Mouse (Mus musculus) heart, postnatal 25 days (tissue): ENCODE measurements around the gene Cfap97. TPM values are rescaled to one million over a fixed set of nuclear protein-coding genes. Genes with fewer than 3 reads are reported as not detected.
A peak's percentile ranks its signal among the peaks of the same experiment; 100 is the strongest.
"Not testable (repeated sequence)": the region's sequence is repeated elsewhere in the genome, so short reads cannot be mapped to it uniquely, and the experiment has no call there.

Source experiments
- DNase-seq: peaks from one replicate; pipeline ENCODE4 v3.0.0; 2022; ENCODE audit warnings: low spot score
- intact Hi-C: fragments of 180-260 bp; cut with DNase I; formaldehyde crosslinking; loops from one replicate; pipeline ENCODE4 v1.15.1; 2025
- microRNA-seq: library from miRNA; unstranded; fragments of <30 nt; microRNA quantifications from one replicate; pipeline ENCODE4 v1.2.0, GENCODE M21; 2022
- total RNA-seq, 2 experiments: library from RNA; stranded (reverse); gene quantifications; 2 replicates each; pipeline ENCODE4 v1.2.3; 2021

Gene Cfap97
- total RNA-seq, 2 experiments from 2014 or later: 11.5 to 12.9 TPM

DNA sequence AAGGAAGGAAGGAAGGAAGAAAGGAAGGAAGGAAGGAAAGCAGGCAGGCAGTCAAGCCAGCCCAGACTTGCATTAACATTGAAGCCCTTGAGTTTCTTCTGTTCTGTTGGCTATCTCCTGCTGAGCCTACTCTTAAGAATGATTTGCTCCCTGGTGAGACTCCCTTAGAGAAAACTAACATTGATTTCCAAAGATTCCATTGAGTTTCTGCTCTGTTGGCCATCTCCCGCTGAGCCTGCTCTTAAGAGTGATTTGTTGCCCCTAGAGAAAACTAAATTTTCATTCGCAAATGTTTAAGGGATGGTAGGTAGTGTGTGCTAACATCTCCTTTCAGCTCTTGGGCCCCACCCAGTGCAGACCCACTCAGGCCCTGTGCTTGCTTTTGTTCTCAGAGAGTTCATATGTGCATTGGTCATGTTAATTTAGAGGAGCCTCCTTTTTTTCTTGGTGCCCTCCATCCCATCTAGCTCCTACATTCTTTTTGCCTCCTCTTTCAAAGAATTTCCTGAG, 62.5 kb downstream of the Cfap97 start:
- intact Hi-C loops: no loop called here
- no peak for DNase-seq

DNA sequence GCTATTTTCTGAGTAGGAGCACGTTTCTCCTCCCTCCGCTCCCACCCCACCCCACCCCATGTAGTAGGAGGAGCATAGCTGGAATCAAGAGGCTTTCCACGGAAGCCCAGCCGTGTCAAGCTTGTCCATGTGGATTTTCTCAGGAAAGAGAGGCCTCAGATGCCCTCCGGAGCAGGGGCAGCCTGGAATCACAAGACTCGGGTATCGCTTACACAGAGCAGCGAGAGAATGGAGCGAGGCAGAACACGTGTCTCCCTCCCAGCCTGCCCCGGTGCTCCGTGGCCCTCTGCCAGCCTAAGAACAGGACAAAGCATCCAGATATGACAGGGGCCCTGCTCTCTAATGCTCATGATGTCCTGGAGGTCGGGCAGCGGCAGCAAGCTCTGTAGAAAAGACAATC, 65.3 kb downstream of the Cfap97 start:
- intact Hi-C loops: no loop called here
- DNase-seq: peak; percentile 69

DNA sequence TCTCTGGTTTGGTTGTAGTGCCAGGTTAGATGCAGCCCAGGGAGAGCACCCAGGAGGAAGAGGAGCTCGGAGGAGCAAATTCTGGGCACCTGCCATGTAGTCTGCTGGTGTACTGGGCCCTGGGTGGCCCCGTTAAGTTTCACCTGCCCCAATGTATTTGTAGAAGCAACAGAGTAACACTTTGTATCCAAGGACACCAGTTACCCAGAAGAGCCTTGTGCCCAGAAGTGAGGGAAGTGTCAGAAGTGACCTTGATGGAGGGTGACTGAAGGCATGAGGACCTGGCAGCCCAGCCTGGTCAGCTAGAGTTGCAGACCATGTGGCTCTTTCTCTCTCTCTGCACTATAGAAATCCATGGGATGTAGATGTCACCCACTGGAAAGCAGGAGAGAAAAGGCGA, 69.0 kb downstream of the Cfap97 start:
- intact Hi-C loops: no loop called here
- no peak for DNase-seq

DNA sequence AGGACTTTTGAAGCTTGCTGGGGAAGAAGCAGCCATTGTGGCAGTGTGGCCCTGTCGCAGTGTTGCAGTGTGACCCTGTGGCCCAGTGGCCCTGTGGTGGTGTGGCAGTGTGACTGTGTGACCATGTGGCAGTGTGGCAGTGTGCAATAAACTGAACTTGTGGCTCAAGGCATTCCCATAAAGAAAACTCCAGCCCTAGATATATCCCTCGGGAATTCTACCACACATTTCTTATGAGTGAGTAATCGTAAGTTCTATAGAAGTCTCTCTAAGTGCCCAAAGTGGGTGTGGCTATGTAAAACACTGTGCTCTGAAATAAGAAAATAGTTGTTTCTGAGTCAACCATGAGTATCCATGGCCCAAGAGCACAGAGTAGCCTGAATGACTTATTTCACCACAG, 73.9 kb downstream of the Cfap97 start:
- no peak for DNase-seq
- intact Hi-C loops: no loop called here

DNA sequence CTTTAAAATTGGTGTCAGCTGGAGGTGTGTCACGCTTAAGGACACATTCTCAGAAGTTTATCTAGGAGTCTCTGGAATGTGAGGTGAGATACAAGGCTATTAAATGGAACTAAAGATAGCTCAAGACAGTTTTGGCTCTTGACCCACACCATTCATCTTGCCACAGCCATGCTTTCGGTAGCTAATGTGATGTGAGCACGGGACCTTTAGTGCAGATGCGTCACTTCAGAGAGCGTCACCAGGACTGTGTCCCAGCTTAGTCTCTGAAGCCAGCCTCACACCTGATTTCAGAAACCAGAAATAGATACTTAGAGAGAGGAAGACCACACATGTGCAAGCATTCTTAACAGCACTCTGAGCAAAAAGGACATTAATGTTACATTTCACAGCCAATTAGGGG, 75.1 kb downstream of the Cfap97 start:
- no peak for DNase-seq
- intact Hi-C loops: no loop called here

DNA sequence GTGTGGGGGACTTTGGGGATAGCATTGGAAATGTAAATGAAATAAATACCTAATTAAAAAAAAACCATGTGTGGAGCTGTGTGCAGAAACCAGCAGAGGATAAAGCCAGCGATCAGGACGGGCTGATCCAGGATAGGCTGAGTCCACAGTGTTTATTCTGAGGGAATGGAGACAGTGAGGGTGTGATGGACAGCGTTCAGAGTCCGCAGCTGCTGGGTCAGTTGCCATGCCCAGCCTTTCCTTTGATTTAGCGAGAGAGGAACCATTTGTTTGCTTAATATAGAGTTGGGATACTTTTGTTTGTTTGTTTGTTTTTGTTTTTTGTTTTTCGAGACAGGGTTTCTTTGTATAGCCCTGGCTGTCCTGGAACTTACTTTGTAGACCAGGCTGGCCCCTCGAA, 80.4 kb downstream of the Cfap97 start:
- intact Hi-C loops, DNase-seq: not testable (repeated sequence)

DNA sequence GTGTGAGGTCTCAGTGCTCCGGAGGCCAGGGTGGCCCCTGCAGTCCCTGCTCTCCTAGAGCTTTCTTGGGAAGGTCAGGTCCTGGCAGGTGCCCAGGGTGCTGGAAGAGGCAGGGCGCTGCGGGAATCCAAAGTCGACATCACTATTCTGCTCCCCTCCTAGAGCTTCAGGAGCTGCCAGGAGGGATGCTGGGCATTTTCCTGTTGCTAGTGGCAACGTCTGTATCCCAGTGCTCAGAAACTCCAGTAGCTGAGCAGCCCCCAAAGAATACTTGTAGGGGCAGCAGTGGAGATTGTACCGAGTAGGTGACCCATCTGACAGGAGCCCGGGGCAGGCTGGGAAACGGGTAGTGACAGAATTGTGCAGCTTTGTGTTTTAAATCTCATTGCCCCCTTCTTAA, 81.2 kb downstream of the Cfap97 start:
- intact Hi-C loops: no loop called here
- DNase-seq: no peak

DNA sequence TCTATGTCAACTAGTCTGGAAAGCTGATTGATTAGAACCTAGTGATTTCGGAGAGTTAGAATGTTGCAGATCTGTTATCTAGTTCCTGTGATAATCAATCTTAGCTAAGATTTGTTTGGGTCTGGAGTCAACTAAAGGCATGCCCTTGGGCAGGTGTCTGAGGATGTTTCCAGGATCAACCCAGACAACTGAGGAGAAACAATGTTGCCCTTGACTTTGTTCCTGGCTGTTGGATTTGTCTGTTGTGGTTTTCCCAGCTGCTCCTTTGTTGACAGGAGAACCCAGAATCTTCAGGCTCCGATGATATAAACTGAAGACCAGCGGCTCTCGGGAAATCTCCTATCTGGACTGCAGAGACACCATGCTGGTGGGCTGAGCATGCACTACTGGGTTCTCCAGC, 83.2 kb downstream of the Cfap97 start:
- DNase-seq: no peak
- intact Hi-C loops: no loop called here

DNA sequence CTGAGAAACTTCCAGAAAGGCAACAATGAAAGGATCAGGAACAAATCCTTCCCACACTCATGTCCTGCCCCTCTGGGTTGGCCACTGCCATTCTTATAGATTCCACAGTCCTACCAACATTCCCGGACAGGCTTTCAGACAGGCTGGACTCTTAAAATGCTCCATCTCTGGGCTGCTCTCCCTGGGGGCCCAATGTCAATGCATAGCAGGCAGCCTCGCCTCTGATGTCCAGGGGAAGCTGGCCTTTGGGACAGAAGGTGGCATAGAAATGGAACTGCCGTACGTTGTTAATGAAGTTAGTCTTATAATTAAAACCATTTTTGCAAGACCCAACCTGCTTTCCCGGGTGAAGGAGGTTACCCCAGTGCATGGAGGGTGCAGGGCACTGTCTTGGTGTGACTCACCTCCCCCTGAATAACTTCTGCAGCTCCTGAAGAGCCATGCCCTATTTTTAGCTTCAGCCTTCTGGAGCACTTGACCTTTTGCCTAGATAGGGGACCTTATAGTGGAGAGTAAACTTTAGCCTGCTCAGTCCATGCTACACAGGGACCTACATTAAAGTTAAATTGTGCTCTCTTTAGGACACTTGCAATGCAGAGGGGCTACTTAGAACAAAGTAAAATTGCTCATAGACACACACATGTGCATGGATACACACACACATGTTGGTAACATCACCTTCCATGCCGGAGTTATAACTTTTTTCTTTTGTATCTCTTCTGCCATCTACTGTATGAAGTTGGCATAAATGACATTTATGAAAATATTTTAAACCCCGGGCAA, 85.1 kb downstream of the Cfap97 start:
- DNase-seq: no peak
- intact Hi-C loops: loop anchor here (2.0 kb wide), 1 partner anchor 52 kb away; no protein-coding TSS in a partner anchor

DNA sequence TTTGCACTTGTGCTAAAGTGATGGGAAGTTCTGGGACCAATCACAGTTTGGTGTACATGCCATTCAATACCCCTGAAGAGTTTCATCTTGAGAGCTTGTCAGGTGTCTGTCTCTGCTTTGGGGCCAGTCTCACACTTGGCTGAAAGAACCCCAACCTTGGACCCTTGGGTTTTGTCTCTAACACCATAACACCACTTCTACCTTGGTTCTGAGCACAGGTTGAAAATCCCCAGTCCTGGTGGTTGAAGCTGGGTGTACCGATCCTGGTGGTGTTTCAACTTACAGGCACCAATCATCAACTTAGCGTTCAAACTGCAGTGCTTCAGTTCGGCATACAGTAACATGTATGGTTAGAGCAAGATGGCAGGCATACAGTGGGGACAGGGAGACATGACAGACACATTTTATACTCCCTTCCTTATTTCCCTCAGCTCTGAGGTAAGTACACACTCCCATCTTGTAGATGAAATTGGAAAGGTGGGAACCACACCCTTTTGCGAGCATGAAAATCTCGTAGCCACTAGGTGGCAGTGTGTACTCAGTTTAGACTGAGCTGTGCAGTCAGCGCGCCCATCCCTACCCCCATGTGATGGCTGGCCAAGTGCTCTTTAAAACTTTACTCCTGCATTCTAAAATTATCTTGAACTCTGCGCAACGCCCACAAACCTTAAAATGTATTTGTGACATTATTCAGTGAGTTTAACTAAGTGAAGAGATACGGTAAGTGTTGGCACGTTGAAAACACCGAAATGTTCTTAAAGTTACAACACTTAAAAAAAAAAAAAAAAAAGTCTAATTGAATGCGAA, 90.2 kb downstream of the Cfap97 start:
- DNase-seq: peak; percentile 17
- intact Hi-C loops: loop anchor here (1.0 to 2.0 kb wide), 3 partner anchors 40 to 305 kb away; no protein-coding TSS in a partner anchor

DNA sequence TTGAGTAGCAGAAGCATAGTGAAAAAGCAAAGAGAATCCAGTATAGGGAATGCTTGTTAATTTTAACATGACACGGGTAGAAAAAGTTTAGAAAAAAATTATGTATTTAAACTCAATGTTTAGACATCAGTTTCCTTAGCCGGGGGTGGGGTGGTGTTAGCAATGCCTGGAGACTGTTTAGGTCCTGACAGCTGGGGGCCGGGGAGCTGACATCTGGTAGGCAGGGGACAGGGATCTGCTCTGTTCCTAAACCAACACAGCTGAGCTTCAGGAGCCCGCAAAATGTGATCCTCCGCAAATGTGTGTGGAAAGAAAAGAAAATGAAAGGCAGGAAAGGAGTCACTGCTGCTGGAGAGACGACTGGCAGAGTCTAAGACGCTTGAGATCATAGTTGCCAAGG, 91.4 kb downstream of the Cfap97 start:
- intact Hi-C loops: loop anchor here (1.0 to 2.0 kb wide), 3 partner anchors 38 to 304 kb away; no protein-coding TSS in a partner anchor
- no peak for DNase-seq

Small RNA genes lying within 50 kb of the gene (microRNA-seq; reads per million reads assigned to microRNA genes)
- not detected for gene Gm23812

Other genes starting within 250 kb of the Cfap97 start
- gene Ccdc110, start 217.2 kb upstream of the Cfap97 start, total RNA-seq: not detected
- gene 1700029J07Rik, start 176.5 kb upstream of the Cfap97 start, total RNA-seq: under 1 TPM; 0.52 to 0.84 TPM
- 10 to 100 TPM; 31.1 to 32.3 TPM for gene Ufsp2, start 176.2 kb upstream of the Cfap97 start, total RNA-seq
- gene Lrp2bp, start 152.5 kb upstream of the Cfap97 start, total RNA-seq: 1 to 10 TPM; 1.0 to 1.1 TPM
- gene Ankrd37, start 146.1 kb upstream of the Cfap97 start, total RNA-seq: 10 to 100 TPM; 10.0 to 11.7 TPM
- 10 to 100 TPM in 1 of 2 experiments, 1 to 10 TPM in 1; 9.6 to 11.4 TPM for gene Snx25, start 388 bp downstream of the Cfap97 start, total RNA-seq
- gene Slc25a4, start 59.5 kb downstream of the Cfap97 start, total RNA-seq: 1,000 to 10,000 TPM; 5,468 to 5,495 TPM
- 1 to 10 TPM; 1.6 to 2.2 TPM for gene Helt, start 142.9 kb downstream of the Cfap97 start, total RNA-seq